Mouse (Mus musculus) cerebellum, postnatal 10 days (tissue): ENCODE results near the gene Fut11.

Source experiments
- DNase-seq, 2 experiments: peaks; one replicate each; pipeline ENCODE4 v3.0.0; 2021; ENCODE audit warnings: mixed read lengths in 2 of 2

The Fut11 gene

GRCm38 (mm10) chr14:20721371-20721770, 26.6 kb downstream of the Fut11 start:
- DNase-seq = no peak

GRCm38 (mm10) chr14:20723006-20723405, 28.2 kb downstream of the Fut11 start:
- peak in 1 of 2 experiments; percentile 8 for DNase-seq

- DNase-seq = peak; percentile 84 to 87
Observed at GRCm38 (mm10) chr14:20724043-20724442, 29.3 kb downstream of the Fut11 start.

GRCm38 (mm10) chr14:20725660-20726339, 31.0 kb downstream of the Fut11 start:
- no peak for DNase-seq

DNA sequence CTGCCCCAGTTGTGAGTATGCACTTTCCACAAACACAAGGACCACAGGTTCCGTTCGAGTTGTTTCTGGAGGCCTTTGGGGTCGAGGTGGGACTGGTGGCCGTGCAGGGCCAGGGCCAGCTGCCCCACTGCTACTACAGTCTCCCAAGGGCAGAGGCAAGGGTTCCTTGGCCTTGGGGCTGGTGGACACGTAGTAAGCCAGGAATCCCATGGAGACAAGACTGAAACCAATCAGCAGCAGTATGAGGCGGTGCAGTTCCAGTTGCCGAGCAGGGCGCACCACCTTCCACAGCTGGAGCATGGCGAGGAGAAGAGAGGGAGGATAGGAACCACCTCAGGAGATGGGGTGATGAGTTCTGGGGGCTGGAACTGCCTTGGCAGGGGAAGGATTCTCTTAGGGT, 35.1 kb downstream of the Fut11 start:
- no peak for DNase-seq

- no peak for DNase-seq
Observed at GRCm38 (mm10) chr14:20730853-20731602, 36.3 kb downstream of the Fut11 start.

DNA sequence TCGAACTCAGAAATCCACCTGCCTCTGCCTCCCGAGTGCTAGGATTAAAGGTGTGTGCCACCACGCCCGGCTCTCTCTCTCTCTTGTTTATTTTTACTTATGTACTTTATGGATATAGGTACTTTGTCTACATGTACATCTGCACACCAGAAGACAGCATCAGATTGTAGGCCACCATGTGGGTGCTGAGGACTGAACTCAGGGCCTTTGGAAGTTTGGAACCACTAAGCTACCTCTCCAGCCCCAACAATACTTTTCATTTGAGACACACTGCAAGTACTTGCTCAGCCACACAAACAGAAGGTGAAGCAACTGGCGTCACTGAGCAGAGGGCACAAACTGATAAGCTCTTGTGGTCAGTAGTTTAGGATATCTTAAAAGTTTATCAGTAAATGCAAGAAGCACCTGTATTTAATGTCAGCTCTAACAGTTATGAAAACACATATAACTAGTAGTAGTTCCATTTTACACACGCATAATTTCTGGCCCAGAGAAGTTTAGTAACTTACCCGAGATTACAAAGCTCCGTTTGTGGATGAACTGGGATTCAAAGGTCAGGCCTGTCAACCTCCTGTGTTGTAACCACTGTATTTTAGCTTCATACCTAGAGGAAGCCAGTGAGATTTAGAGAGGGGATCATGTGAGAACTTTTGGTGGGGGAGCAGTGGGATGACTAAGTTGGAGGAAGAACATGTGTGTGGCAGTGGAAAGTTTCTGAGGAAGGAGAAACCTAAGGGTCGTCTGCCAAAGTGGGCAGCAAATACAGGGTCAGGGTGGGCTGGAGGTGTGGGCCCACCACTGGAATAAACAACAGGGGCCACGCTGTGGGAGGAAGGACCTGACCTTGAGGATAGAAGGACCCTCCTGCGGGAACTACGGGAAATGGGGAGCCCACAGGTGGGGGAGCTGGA, 38.5 kb downstream of the Fut11 start:
- no peak for DNase-seq

DNA sequence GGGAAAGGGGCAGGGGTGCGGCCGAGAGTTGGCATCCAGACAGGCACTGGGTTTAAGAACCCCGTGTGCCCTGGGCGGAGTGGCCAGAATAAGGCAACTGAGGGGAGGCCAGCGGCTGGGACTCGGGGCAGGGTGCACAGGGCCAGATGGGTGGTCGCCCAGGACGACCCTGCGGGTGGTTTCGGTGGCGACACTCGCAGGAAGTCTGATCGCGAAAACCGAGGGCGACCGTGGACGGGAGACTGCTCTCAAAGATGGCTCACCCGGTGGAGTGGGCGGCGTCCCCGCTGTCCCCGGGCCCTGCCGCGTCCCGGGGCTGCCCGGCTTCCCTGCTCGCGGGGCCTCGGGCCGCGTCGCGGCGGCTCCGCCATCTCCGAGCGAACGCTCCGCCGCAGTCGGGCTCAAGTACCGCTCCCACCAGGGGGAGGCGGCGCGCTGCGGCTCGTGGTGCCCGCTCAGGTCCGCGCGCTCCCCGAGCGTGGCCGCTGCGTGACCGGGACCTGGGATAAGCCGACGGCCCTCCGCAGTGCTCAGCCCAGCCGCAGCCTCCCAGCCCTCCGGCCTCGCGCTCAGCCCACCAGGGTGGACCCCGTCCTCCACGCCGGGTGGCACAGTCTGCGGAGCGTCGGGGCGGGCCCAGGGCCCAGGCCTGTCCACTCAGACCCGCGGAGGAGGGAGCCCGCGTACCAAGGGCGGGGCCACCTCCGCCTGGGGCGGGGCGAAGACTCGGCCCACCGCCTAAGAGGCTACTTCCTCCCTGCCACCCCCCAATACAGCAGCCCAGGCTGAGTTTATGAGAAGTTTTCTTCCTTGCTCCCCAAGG, 39.4 kb downstream of the Fut11 start, which contains the start of gene Ndst2:
Ndst2 (minus strand) TSS at position 611 of the 823 bp plus-strand sequence.
- DNase-seq = peak; percentile 93 to 95

GRCm38 (mm10) chr14:20735052-20735451, 40.3 kb downstream of the Fut11 start:
- DNase-seq = no peak

GRCm38 (mm10) chr14:20735892-20736390, 41.2 kb downstream of the Fut11 start:
- no peak for DNase-seq

- peak; percentile 78 to 82 for DNase-seq
Observed at GRCm38 (mm10) chr14:20737306-20737705, 42.5 kb downstream of the Fut11 start.

GRCm38 (mm10) chr14:20738511-20738910, 43.7 kb downstream of the Fut11 start:
- no peak for DNase-seq

GRCm38 (mm10) chr14:20741301-20741700, 46.5 kb downstream of the Fut11 start:
- DNase-seq = no peak

GRCm38 (mm10) chr14:20743614-20744013, 48.8 kb downstream of the Fut11 start:
- no peak for DNase-seq

- DNase-seq = peak in 1 of 2 experiments; percentile 17
Observed at GRCm38 (mm10) chr14:20746935-20747334, 52.2 kb downstream of the Fut11 start.

DNA sequence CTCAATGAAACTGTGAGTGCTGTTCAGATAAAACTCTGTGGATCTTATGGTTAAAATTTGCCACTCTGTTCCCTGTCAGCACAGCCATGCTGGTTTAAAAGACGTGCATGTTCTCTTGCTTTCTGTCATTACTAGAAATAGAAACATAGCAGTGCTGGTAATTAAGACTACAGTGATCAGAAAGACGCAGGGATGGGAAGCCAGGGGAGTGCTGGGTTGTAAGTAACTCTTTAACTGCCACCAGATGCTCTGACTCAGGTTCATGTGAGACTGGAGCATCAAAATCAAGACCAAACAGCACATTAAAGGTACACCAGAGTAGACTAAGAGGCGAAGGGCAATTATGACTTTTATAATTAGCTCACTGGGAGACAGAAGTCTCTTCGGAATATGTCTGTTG, 53.6 kb downstream of the Fut11 start:
- no peak for DNase-seq

DNA sequence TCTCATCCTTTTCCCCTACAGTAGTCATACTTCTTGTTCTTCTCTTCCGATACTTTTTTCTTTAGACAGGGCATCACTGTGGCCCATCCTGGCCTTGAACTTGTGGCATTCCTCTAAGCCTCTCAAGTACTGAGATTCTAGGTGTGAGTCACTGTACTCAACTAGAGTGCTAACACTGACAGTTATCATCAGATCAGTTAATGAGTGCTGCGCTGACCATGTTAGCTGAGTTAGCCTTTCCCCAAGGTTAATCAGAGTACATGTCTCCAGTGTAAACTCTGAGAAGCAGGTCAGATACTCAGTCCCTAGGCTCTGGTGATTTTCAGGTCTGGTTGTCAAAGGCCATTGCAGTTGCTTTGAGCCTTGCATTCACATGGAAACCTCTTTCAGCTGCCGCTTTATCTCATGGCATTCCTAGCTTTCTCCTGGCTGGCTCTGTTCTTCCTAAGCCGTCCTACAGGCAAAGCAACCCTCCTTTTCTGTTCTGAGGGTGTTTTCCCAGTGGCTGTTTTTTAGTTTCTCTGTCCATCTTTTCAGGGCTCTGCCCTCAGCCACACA, 54.8 kb downstream of the Fut11 start:
- no peak for DNase-seq

DNA sequence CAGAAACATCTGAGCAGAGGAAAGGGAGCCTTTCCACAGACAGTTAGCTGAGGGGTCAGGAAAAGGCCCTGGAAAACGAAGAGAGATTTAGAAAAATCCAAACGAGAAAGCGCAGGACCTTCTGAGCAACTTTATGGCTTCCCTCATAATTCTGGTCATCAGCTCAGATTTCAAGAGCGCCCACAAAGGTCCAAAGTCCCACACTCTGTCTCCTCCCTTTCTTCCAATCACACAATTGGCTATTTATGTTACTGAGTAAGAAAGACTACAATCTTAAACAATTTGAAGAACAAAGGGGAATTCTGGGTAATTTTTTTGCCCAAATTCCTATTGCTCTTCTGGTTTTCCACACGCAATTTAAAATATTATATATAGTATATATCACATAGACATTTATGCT, 55.7 kb downstream of the Fut11 start:
- DNase-seq = no peak
